Mouse (Mus musculus) CD4-positive helper T cell, adult 2 months (primary cell): ENCODE data around the gene Rps15.

Source experiments
- DNase-seq: peaks from one replicate; pipeline ENCODE4 v3.0.0-alpha.2; 2012; ENCODE audit warnings: low read depth, missing footprints, low spot score

Gene Rps15

DNA sequence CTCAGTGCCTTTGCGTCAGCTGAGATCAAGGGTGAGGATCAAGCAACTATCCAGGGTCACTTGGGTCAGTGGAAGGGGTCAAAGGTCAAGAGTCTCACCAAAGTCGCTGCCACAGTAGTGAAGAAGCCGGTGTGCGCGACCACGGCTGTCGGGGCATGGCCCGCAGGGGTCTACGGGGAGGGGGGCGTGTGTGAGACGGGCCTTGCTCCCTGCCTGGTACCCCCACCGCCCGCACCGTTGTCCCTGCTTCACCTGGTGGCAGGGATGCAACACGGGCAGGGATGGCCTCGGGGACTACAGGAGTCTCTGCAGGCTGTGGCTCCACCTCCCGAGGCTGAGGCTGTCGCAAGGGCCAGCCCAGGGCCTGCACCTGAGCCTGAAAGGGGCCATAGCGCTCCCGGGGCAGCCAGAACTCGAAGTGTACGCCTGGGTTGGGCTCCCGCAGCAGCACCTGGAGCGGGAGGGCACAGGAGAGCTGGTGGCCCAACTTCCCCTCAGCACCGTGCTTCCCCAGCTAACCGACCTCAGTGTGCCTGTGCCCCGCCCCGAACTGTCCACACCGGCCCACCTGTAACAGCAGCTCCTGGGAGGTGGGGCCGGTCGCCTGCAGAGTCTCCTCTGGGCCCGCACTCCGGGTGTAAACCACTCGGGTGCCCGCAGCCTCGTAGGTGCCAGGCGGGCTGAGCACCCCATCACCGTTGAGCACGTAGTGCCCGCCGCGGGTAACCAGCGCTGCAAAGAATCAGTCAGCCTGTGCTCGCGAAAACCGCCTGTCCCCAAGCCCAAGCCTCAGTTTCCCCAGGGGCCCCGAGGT is 49.4 kb downstream of the Rps15 start:
- peak; percentile 38 for DNase-seq

DNA sequence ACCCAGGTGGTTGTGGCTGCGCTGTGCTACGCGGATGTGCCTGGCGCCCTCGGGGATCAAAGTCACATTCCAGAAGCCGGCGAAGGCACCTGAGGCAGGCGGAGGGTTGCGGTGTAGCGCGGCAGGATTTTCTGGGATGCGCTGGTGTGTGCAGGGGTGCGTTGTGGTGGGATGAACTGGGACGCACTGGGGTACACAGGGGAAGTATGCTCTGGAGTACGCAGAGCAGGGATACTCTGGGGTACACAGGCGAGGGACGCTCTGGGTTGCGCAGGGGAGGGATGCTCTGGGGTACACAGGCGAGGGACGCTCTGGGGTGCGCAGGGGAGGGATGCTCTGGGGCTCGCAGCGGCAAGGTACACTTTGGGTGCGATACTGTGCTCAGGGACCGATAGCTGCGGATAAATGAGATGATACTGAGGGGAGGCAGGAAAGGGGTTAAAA is 50.1 kb downstream of the Rps15 start:
- DNase-seq: no peak

DNA sequence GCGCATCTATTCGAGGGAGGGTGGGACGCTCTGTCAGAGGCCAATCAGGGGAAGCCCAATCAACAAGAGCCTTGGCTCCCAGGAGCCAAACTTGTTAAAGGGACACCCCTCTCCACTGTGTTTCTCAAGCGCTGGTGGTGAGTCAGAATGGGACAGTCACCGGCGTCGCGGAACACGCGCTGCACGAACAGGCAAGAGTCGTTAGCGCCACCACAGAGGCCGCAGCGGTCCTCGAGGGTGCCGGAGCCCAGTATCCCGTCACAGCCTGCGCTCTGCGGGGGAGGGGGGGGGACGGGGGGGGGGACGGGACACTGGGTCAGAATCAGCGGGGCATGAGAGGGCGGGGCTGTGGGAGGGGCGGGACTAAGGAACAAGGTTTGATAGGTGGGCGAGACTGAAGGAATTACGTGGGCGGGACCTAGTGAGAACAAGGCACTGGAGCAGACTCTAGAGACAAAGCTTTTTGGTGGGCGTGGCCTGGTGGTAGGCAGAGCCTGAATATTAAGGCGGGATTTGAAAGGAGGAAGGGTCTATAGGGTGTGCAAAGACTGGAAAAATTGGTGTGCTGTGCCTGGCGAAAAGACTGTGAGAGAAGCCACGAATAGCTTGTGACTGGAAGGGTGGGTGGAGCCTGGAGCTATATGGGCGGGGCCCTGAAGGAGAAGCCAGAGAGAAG is 50.6 kb downstream of the Rps15 start:
- DNase-seq: peak; percentile 83

DNA sequence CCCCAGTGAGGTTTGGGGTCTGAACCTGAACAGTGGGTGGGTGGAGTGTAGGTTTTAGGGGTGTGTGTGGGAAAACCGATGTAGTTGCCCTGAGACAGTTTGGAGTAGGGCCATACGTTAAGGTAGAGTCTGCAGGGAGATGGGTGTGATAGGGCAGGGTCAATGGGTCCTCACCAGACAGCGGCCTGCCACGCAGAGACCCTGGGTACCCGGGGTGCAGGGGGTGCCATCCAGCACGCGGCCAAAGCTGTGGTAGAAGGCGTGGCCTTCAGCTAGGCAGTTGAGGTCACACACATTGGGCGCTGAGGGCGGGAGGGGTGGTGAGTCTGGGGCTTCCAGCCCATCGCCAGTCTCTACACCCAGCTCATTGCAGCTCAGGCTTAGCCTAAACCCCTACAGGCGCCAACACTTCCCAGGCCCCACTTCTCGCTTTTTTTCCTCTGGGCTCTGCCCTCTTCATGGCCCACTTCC is 51.2 kb downstream of the Rps15 start:
- DNase-seq: peak; percentile 36
